In genomic region chr7:135836808-135837733, GRCm38 (mm10) we compare ENCODE assay signal across 8 mouse cellular contexts.
A peak's percentile ranks its signal among the peaks of the same experiment; 100 is the strongest.
DNase-seq lines count a peak whose midpoint lies in the region; ATAC-seq lines count a peak whose summit lies in the region.

No protein-coding gene starts in this region.

- peak; percentile 96 for DNase-seq in heart, adult 11 months
- DNase-seq in embryo, embryonic 9.5 days (ENCODE audit: extremely low spot score): peak; percentile 82
- DNase-seq in gastrocnemius, postnatal 25 days: peak; percentile 52
- DNase-seq in kidney, adult 18-20 months: peak; percentile 74
- DNase-seq in left cerebral cortex, postnatal 36 days (ENCODE audit: low spot score in 2 of 2): peak; percentile 65 to 71
- DNase-seq in mesoderm, embryonic 11.5 days (ENCODE audit: low read depth, low spot score): peak; percentile 87
- peak; percentile 63 for DNase-seq in skeletal muscle tissue, adult 2 months (ENCODE audit: low read depth, low spot score)

- no peaks in the 10 kb centered on the region for H3K36me3 ChIP-seq in heart, embryonic 11.5 days (ENCODE audit: control insufficient read depth, insufficient read depth, low read length)

- WGBS in heart, embryonic 11.5 days (ENCODE audit: insufficient replicate concordance): 39% methylated on average over 12 of the region's 12 CpGs

- ATAC-seq in heart, embryonic 11.5 days (replicated peaks; ENCODE audit: insufficient number of reproducible peaks, low FRiP score, low TSS enrichment): no peak

- H3K27ac ChIP-seq in heart, embryonic 11.5 days (ENCODE audit: low read depth, low read length): no peak overlapping the region

- no peaks in the 10 kb centered on the region for H3K9me3 ChIP-seq in heart, embryonic 11.5 days (replicated peaks; ENCODE audit: control insufficient read depth, low read length)

- H3K9ac ChIP-seq in heart, embryonic 11.5 days (ENCODE audit: low read depth, low read length): no peak overlapping the region

- no peaks in the 10 kb centered on the region for H3K4me1 ChIP-seq in heart, embryonic 11.5 days (ENCODE audit: control insufficient read depth, insufficient read depth, low read length)

- intact Hi-C loops in left cerebral cortex, postnatal 36 days (cut with DNase I): loop anchor here (5.0 kb wide), 4 partner anchors 215 to 1630 kb away; no protein-coding TSS in a partner anchor

- no peak overlapping the region for H3K4me3 ChIP-seq in heart, embryonic 11.5 days (ENCODE audit: low read depth, low read length)

- H3K4me2 ChIP-seq in heart, embryonic 11.5 days: no peak overlapping the region

- peaks cover 8% of the 10 kb centered on the region; the same call in 1 of the 2 replicates for H3K27me3 ChIP-seq in heart, embryonic 11.5 days (ENCODE audit: control insufficient read depth, insufficient read depth, low read length)
